Comparison of ENCODE assay signal across 9 mouse cellular contexts in genomic region chr7:89178601-89179000, GRCm38 (mm10).
DNase-seq lines count a peak whose midpoint lies in the region; ATAC-seq and TF ChIP-seq lines count a peak whose summit lies in the region.
"Had no signal": no experiment of that assay in that cellular context is flagged by ENCODE, and none has a peak within 500 bp of the region (broad histone marks: within the 10 kb centered on the region; RNA-seq: fewer than 3 reads in every experiment).

No protein-coding gene starts in this region.

- no peak overlapping the region for H3K4me3 ChIP-seq in layer of hippocampus, adult 2 months
- H3K4me3 ChIP-seq: erythroblast, embryonic 14.5 days; lung, embryonic 15.5 days had no signal

- TF ChIP-seq CTCF in layer of hippocampus, adult 2 months (conservative IDR thresholded peaks at IDR 0.05) = no peak
- TF ChIP-seq CTCF in brain, embryonic 14.5 days (IDR thresholded peaks at IDR 0.05; ENCODE audit: borderline replicate concordance, extremely low read depth, insufficient read depth, insufficient read length) = no peak

- ATAC-seq in megakaryocyte, adult 5-6 weeks (ENCODE audit: poor library complexity, severe bottlenecking) = no peak
- no peak for ATAC-seq in inflammation-experienced regulatory T-cells, adult 6 months

- H3K27ac ChIP-seq in layer of hippocampus, adult 2 months = peak overlapping the region; percentile 61
- H3K27ac ChIP-seq: lung, embryonic 15.5 days had no signal

- DNase-seq in layer of hippocampus, adult 2 months (ENCODE audit: low spot score in 2 of 2) = peak in 1 of 2 experiments; percentile 53
- no peak for DNase-seq in layer of hippocampus, postnatal 25 days (ENCODE audit: extremely low spot score in 1 of 2, low spot score in 1 of 2)
- peak; percentile 12 for DNase-seq in brain, embryonic 14.5 days (ENCODE audit: low read depth)
- peak; percentile 29 to 47 for DNase-seq in cerebellum, postnatal 36 days
- peak; percentile 16 to 61 for DNase-seq in left cerebral cortex, adult 9 months (ENCODE audit: low spot score in 2 of 2)

- no peak for TF ChIP-seq POLR2A in brain, embryonic 14.5 days (IDR thresholded peaks at IDR 0.05; ENCODE audit: borderline replicate concordance, extremely low read depth, insufficient read depth, insufficient read length, poor library complexity, severe bottlenecking)

Comparison
In these comparisons a context has a peak if more than half of its experiments do, and no peak if none do; other contexts are left out.
1. DNase-seq: peak in brain, embryonic 14.5 days (single experiment), cerebellum, postnatal 36 days (2 of 2) and left cerebral cortex, adult 9 months (2 of 2); none in layer of hippocampus, postnatal 25 days (0 of 2).